Mouse (Mus musculus) forebrain, embryonic 16.5 days (tissue): ENCODE measurements around the gene Map2k2. TPM values are rescaled to one million over a fixed set of nuclear protein-coding genes. Genes with fewer than 3 reads are reported as not detected.
"Not testable (repeated sequence)": the region's sequence is repeated elsewhere in the genome, so short reads cannot be mapped to it uniquely, and the experiment has no call there.

Experiments used
- ATAC-seq: fragments of 200-750 bp; cut with Nextera tagmentation; 2 replicates; pipeline ENCODE4 v1.8.0; 2017; ENCODE audit warnings: mild to moderate bottlenecking, moderate library complexity
- H3K27ac ChIP-seq: fragments of 300-500 bp; sonication (generic); 2 replicates; pipeline ENCODE4 v1.5.1; 2014; ENCODE audit warnings: low read length, control low read depth
- H3K27me3 ChIP-seq: fragments of 300-500 bp; sonication (generic); replicated peaks from 2 replicates; pipeline ENCODE4 v1.6.1; 2014; ENCODE audit warnings: low read length; ENCODE audit not compliant: control insufficient read depth, insufficient read depth
- H3K36me3 ChIP-seq: fragments of 300-500 bp; sonication (generic); 2 replicates; pipeline ENCODE4 v1.6.1; 2014; ENCODE audit not compliant: control insufficient read depth, insufficient read depth
- H3K4me1 ChIP-seq: fragments of 300-500 bp; sonication (generic); replicated peaks from 2 replicates; pipeline ENCODE4 v1.6.1; 2014; ENCODE audit warnings: low read length; ENCODE audit not compliant: control insufficient read depth, insufficient read depth
- H3K4me2 ChIP-seq: fragments of 300-500 bp; sonication (generic); 2 replicates; pipeline ENCODE4 v1.6.1; 2014; ENCODE audit warnings: mild to moderate bottlenecking, low read length, control low read depth
- H3K4me3 ChIP-seq: fragments of 300-500 bp; sonication (generic); replicated peaks from 2 replicates; pipeline ENCODE4 v1.5.1; 2014; ENCODE audit warnings: mild to moderate bottlenecking, low read length, control low read depth
- H3K9ac ChIP-seq: fragments of 300-500 bp; sonication (generic); replicated peaks from 2 replicates; pipeline ENCODE4 v1.6.1; 2014; ENCODE audit warnings: low read depth, low read length, control low read depth
- H3K9me3 ChIP-seq: fragments of 300-500 bp; sonication (generic); 2 replicates; pipeline ENCODE4 v1.6.1; 2016; ENCODE audit warnings: low read length; ENCODE audit not compliant: control insufficient read depth
- WGBS: fragments of 180-500 bp; shearing (Covaris S2); extraction: QIAGEN DNeasy Blood & Tissue Kit; methylation state at CpG from one replicate; pipeline ENCODE4 v1.1.7; 2014; 5-methylcytosine and 5-hydroxymethylcytosine counted together
- polyA plus RNA-seq: library from polyadenylated mRNA; unstranded; fragments of >200 nt; fragmentation: Nextera tagmentation; extraction: Ambion mirVana; gene quantifications from 2 replicates; pipeline ENCODE4 v1.2.1, GENCODE M21; 2015

The Map2k2 gene
- polyA plus RNA-seq = 210 and 213 TPM in 2 replicates

DNA sequence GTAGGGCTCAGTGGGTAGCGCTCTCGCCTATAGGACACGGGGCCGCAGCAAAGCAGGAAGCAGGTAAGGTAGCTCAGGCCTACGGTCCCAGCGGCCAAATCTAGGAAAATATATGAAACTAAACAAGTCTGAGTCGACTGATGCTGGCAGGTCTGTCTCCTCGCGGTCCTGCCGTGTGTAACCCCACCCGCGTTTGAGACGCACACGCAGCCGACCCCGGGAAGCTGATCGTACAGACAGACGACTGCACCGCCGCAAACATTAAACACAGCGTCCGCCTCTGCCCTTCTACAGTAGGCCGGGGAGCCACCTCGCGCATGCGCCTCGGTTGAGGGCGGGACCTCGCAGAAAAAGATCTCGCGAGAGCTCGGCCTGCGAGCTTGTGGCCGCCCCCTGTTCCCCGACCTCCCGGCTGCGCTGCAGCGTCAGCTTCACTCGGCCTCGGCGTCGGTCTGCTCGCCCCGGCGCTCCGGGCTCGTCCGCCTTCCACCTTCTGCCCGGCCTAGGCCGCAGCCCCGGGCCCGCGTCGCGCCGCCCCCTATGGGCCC lies at the start of gene Map2k2:
Map2k2 (plus strand) TSS at position 351 of the 548 bp plus-strand sequence.
- peak within 1 kb of the TSS; percentile 87 for H3K4me3 ChIP-seq
- peak within 1 kb of the TSS; percentile 80 for H3K4me2 ChIP-seq
- under 1% methylated on average over 55 of the region's 56 CpGs for WGBS
- H3K9ac ChIP-seq = peak within 1 kb of the TSS; percentile 88
- H3K27ac ChIP-seq = peak within 1 kb of the TSS; percentile 98
- no peaks in the 10 kb centered on the region for H3K27me3 ChIP-seq
- ATAC-seq = peak; percentile 97
- no peaks in the 10 kb centered on the region for H3K9me3 ChIP-seq
- H3K4me1 ChIP-seq = peaks cover 21% of the 10 kb centered on the region
- H3K36me3 ChIP-seq = peaks cover 15% of the 10 kb centered on the region

- Histone ChIP-seq H3K27ac (no peak overlapping the region), H3K36me3 (no peaks in the 10 kb centered on the region), H3K9ac (no peak overlapping the region), H3K4me2 (no peak overlapping the region), H3K27me3 (no peaks in the 10 kb centered on the region), H3K4me1 (peaks cover 25% of the 10 kb centered on the region), H3K4me3 (no peak overlapping the region), H3K9me3 (no peaks in the 10 kb centered on the region)
- ATAC-seq = no peak
- 96% methylated on average over 23 of the region's 23 CpGs for WGBS
These were observed 48.1 kb upstream of the Map2k2 start for GRCm38 (mm10) chr10:81057406-81058130.

DNA sequence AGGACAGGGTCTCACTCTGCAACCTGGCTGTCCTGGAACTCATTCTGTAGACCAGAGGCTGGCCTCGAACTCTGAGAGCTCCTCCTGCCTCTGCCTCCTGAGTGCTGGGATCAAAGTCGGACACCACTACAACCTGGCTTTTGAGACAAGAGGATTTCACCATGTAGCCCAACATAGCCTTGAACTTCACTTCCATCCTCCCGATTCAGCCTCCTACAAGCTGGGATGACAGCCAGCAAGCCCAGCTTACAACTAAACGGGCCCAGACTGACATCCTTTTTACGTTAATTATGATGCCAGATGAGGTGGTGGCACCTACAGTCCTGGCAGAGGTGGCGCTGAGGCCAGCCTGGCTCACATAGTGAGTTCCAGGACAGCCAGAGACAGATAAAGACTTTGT lies 46.8 kb upstream of the Map2k2 start:
- 84% methylated on average over 6 of the region's 6 CpGs for WGBS
- H3K27ac ChIP-seq = no peak overlapping the region
- H3K9me3 ChIP-seq = no peaks in the 10 kb centered on the region
- ATAC-seq = no peak
- no peak overlapping the region for H3K9ac ChIP-seq
- H3K4me3 ChIP-seq = no peak overlapping the region
- no peaks in the 10 kb centered on the region for H3K36me3 ChIP-seq
- peak overlapping the region; percentile 93 for H3K4me2 ChIP-seq
- H3K4me1 ChIP-seq = peaks cover 25% of the 10 kb centered on the region
- no peaks in the 10 kb centered on the region for H3K27me3 ChIP-seq

DNA sequence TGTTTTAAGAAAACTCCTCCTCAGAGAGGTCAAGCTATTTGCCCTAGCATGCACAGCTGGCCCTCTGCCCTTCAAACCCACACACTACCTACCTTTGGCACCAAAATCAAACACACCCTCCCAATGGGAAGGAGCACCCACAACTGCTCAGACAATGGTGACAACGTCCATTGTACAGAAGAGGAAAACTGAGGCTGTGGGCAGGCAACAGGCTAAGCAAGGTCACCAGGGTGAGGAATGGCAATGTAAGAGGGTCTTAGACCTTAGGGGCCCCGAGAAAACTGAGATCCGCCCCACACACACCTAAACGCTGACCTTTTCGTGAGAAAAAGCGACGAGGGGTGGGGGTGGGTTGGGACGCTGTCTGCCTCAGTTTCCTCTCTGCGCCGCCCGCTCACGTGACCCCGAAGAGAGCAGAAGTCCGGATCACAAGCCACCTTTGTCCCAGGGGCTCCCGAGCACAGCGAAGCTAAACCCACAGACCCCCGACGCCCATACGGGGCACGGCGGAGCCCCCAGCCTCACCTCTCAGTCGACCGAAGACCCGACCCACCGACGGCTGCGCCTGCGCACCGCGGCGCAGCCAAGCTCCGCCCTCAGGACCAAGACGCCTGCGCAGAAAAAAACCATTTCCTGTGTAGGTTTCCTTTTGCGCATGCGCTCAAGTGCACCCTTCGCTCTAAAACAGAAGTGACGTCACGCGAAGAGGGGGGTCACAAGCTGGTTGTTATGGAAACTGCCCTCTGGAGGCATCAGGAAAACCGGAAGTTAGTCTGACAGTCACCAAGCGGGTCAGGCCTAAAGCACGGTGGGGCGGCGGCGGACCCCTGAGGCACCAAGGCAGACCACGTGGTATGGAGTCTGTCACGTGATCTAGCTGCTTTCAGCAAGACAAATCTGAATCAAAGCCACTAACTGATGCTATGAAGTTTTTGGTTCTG lies 45.8 kb upstream of the Map2k2 start, which contains the start of gene Sgta:
Sgta (minus strand) TSS at position 579 of the 941 bp plus-strand sequence.
- peak within 1 kb of the TSS; percentile 75 for H3K4me3 ChIP-seq
- no peaks in the 10 kb centered on the region for H3K36me3 ChIP-seq
- peaks cover 25% of the 10 kb centered on the region for H3K4me1 ChIP-seq
- H3K27ac ChIP-seq = peak within 1 kb of the TSS; percentile 41
- peak within 1 kb of the TSS; percentile 93 for H3K4me2 ChIP-seq
- WGBS = under 1% methylated on average over 48 of the region's 48 CpGs
- ATAC-seq = peak; percentile 96
- H3K9ac ChIP-seq = peak within 1 kb of the TSS; percentile 77
- no peaks in the 10 kb centered on the region for H3K27me3 ChIP-seq
- H3K9me3 ChIP-seq = no peaks in the 10 kb centered on the region

DNA sequence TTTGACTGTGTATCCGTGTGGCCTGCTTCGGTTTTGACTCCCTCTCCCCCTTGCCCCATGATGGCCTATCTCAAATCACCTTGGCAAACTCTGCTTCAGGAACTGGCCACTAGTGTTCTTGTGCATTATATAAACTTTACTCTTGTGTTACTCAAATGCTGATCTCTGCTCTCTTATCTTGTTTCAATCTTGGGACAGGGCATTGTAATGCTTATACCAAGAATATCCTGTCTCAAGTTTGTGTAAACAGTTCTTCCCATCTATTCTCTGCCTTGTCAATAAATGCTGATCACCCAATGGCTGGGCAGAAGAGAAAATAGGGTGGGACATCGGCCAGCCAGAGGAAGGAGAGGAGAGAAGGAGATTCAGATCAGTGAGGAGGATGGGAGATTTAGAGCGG lies 43.0 kb upstream of the Map2k2 start:
- H3K27me3 ChIP-seq = no peaks in the 10 kb centered on the region
- no peaks in the 10 kb centered on the region for H3K36me3 ChIP-seq
- WGBS = 68% methylated on average over 4 of the region's 4 CpGs
- H3K27ac ChIP-seq = no peak overlapping the region
- H3K9me3 ChIP-seq = no peaks in the 10 kb centered on the region
- H3K4me1 ChIP-seq = peaks cover 12% of the 10 kb centered on the region
- no peak overlapping the region for H3K4me3 ChIP-seq
- no peak for ATAC-seq
- H3K4me2 ChIP-seq = no peak overlapping the region
- H3K9ac ChIP-seq = no peak overlapping the region

- H3K9ac ChIP-seq, H3K36me3 ChIP-seq, ATAC-seq, H3K4me1 ChIP-seq, H3K9me3 ChIP-seq, H3K27ac ChIP-seq, H3K4me2 ChIP-seq, H3K4me3 ChIP-seq, H3K27me3 ChIP-seq: not testable (repeated sequence)
- 84% methylated on average over 8 of the region's 8 CpGs for WGBS
These were observed 41.2 kb upstream of the Map2k2 start for GRCm38 (mm10) chr10:81064519-81064918.

GRCm38 (mm10) chr10:81068706-81069105 lies 37.0 kb upstream of the Map2k2 start:
- Histone ChIP-seq H3K4me3 (no peak overlapping the region), H3K27me3 (no peaks in the 10 kb centered on the region), H3K4me1 (peaks cover 23% of the 10 kb centered on the region), H3K36me3 (peaks cover 6% of the 10 kb centered on the region; the same call in 1 of the 2 replicates), H3K4me2 (no peak overlapping the region), H3K9me3 (no peaks in the 10 kb centered on the region), H3K27ac (no peak overlapping the region), H3K9ac (no peak overlapping the region)
- no peak for ATAC-seq
- WGBS = 81% methylated on average over 5 of the region's 5 CpGs

DNA sequence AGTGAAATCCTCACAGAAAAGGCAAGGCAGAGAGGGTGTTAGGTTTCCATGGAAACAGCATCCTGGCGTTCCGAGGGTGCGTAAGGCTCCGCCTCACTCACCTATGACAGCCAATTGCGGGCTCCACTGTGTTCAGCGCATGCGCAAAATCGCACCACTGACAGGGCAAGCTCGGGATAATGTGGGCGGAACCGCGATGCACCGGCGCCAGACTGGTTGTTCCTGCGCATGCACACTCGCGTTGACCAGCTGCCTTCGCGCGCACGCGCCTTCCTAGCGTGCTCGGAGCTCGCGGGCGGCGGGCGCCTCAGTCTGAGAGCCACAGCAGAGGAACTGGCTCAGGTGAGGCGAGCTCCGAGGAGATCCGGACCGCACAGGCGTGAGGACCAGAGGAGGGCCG lies 35.9 kb upstream of the Map2k2 start, which contains the start of gene Thop1:
Thop1 (plus strand) TSS at position 200 of the 400 bp plus-strand sequence.
- H3K36me3 ChIP-seq = peaks cover 16% of the 10 kb centered on the region
- H3K9ac ChIP-seq = peak within 1 kb of the TSS; percentile 83
- peak within 1 kb of the TSS; percentile 80 for H3K4me3 ChIP-seq
- ATAC-seq = peak; percentile 97
- WGBS = under 1% methylated on average over 35 of the region's 35 CpGs
- peaks cover 23% of the 10 kb centered on the region for H3K4me1 ChIP-seq
- peak within 1 kb of the TSS; percentile 61 for H3K27ac ChIP-seq
- H3K4me2 ChIP-seq = peak within 1 kb of the TSS; percentile 82
- H3K9me3 ChIP-seq = no peaks in the 10 kb centered on the region
- H3K27me3 ChIP-seq = no peaks in the 10 kb centered on the region

- H3K9ac ChIP-seq = no peak overlapping the region
- H3K4me2 ChIP-seq = no peak overlapping the region
- no peak for ATAC-seq
- no peaks in the 10 kb centered on the region for H3K9me3 ChIP-seq
- 93% methylated on average over 8 of the region's 8 CpGs for WGBS
- H3K27ac ChIP-seq = no peak overlapping the region
- no peaks in the 10 kb centered on the region for H3K27me3 ChIP-seq
- peaks cover 23% of the 10 kb centered on the region for H3K4me1 ChIP-seq
- H3K4me3 ChIP-seq = no peak overlapping the region
- peaks cover 18% of the 10 kb centered on the region for H3K36me3 ChIP-seq
These were observed 33.4 kb upstream of the Map2k2 start for GRCm38 (mm10) chr10:81072290-81072689.
